Mouse (Mus musculus): ENCODE results near the gene Ttc39a. TPM values are rescaled to one million over a fixed set of nuclear protein-coding genes. Genes with fewer than 3 reads are reported as not detected.
"Not testable (repeated sequence)": the region's sequence is repeated elsewhere in the genome, so short reads cannot be mapped to it uniquely, and the experiment has no call there.

Ttc39a gene
- polyA plus RNA-seq (2015; fragmentation: Nextera tagmentation; extraction: Ambion mirVana) = 2.0 and 2.4 TPM in 2 replicates

GRCm38 (mm10) chr4:109406486-109407175, at the start of gene Ttc39a:
Gene Ttc39a (plus strand): TSS chr4:109406623.
- under 1% methylated on average over 56 of the region's 56 CpGs for WGBS
- Histone ChIP-seq H3K27me3 (replicated peaks) (no peaks in the 10 kb centered on the region), H3K9me3 (no peaks in the 10 kb centered on the region), H3K4me2 (peak within 1 kb of the TSS; percentile 90), H3K9ac (peak within 1 kb of the TSS; percentile 65), H3K4me1 (peaks cover 9% of the 10 kb centered on the region), H3K27ac (no peak within 1 kb of the TSS), H3K4me3 (peak within 1 kb of the TSS; percentile 75), H3K36me3 (replicated peaks) (no peaks in the 10 kb centered on the region)
- ATAC-seq (replicated peaks) = peak; percentile 84

- Histone ChIP-seq H3K4me1 (no peaks in the 10 kb centered on the region), H3K4me2 (no peak overlapping the region), H3K4me3 (no peak overlapping the region), H3K9ac (no peak overlapping the region), H3K9me3 (no peaks in the 10 kb centered on the region), H3K36me3 (replicated peaks) (peaks cover 30% of the 10 kb centered on the region; the same call in 1 of the 2 replicates), H3K27ac (no peak overlapping the region), H3K27me3 (replicated peaks) (no peaks in the 10 kb centered on the region)
- WGBS = 89% methylated on average over 1 of the region's 1 CpGs
- no peak for ATAC-seq (replicated peaks)
Observed at GRCm38 (mm10) chr4:109378107-109378506, 28.3 kb upstream of the Ttc39a start.

GRCm38 (mm10) chr4:109382457-109382856, 24.0 kb upstream of the Ttc39a start:
- Histone ChIP-seq H3K4me1 (no peaks in the 10 kb centered on the region), H3K4me3 (no peak overlapping the region), H3K27me3 (replicated peaks) (no peaks in the 10 kb centered on the region), H3K9ac (no peak overlapping the region), H3K36me3 (replicated peaks) (peaks cover 15% of the 10 kb centered on the region; the same call in 1 of the 2 replicates), H3K4me2 (no peak overlapping the region), H3K27ac (no peak overlapping the region), H3K9me3 (no peaks in the 10 kb centered on the region)
- whole genome bisulfite sequencing = 63% methylated on average over 2 of the region's 2 CpGs
- no peak for ATAC-seq (replicated peaks)

GRCm38 (mm10) chr4:109385599-109385998, 20.8 kb upstream of the Ttc39a start:
- Histone ChIP-seq H3K36me3 (replicated peaks) (0 out of 2 replicates have a peak, but pooled peaks cover 5% of the 10 kb centered on the region), H3K4me2 (no peak overlapping the region), H3K27me3 (replicated peaks) (no peaks in the 10 kb centered on the region), H3K9me3 (no peaks in the 10 kb centered on the region), H3K4me1 (no peaks in the 10 kb centered on the region), H3K4me3 (no peak overlapping the region), H3K9ac (no peak overlapping the region), H3K27ac (no peak overlapping the region)
- ATAC-seq (replicated peaks) = peak; percentile 70
- WGBS = 21% methylated on average over 4 of the region's 4 CpGs

- no peak overlapping the region for H3K27ac ChIP-seq
- no peak for ATAC-seq (replicated peaks)
- H3K4me1 ChIP-seq = peaks cover 6% of the 10 kb centered on the region; the same call in 1 of the 2 replicates
- WGBS = 78% methylated on average over 6 of the region's 6 CpGs
- no peak overlapping the region for H3K4me3 ChIP-seq
- no peaks in the 10 kb centered on the region for H3K27me3 ChIP-seq (replicated peaks)
- H3K9me3 ChIP-seq = no peaks in the 10 kb centered on the region
- no peak overlapping the region for H3K9ac ChIP-seq
- 0 out of 2 replicates have a peak, but pooled peaks cover 5% of the 10 kb centered on the region for H3K36me3 ChIP-seq (replicated peaks)
- no peak overlapping the region for H3K4me2 ChIP-seq
Observed at GRCm38 (mm10) chr4:109393229-109393779, 13.1 kb upstream of the Ttc39a start.

GRCm38 (mm10) chr4:109393902-109394301, 12.5 kb upstream of the Ttc39a start:
- H3K9ac ChIP-seq = peak overlapping the region; percentile 20; the same call in 1 of the 2 replicates
- 16% methylated on average over 13 of the region's 13 CpGs for WGBS
- peak; percentile 77 for ATAC-seq (replicated peaks)

GRCm38 (mm10) chr4:109394314-109395074, 11.9 kb upstream of the Ttc39a start:
- no peaks in the 10 kb centered on the region for H3K9me3 ChIP-seq
- peak; percentile 55 for ATAC-seq (replicated peaks)
- peak overlapping the region; percentile 20 for H3K4me3 ChIP-seq
- 40% methylated on average over 13 of the region's 13 CpGs for WGBS
- no peaks in the 10 kb centered on the region for H3K27me3 ChIP-seq (replicated peaks)
- H3K36me3 ChIP-seq (replicated peaks) = 0 out of 2 replicates have a peak, but pooled peaks cover 2% of the 10 kb centered on the region
- H3K4me2 ChIP-seq = peak overlapping the region; percentile 45
- peaks cover 6% of the 10 kb centered on the region; the same call in 1 of the 2 replicates for H3K4me1 ChIP-seq
- no peak overlapping the region for H3K27ac ChIP-seq
- peak overlapping the region; percentile 20; the same call in 1 of the 2 replicates for H3K9ac ChIP-seq

More at GRCm38 (mm10) chr4:109393902-109394301, 12.5 kb upstream of the Ttc39a start:
- 0 out of 2 replicates have a peak, but pooled peaks cover 5% of the 10 kb centered on the region for H3K36me3 ChIP-seq (replicated peaks)
- peak overlapping the region; percentile 45 for H3K4me2 ChIP-seq
- H3K4me1 ChIP-seq = peaks cover 6% of the 10 kb centered on the region; the same call in 1 of the 2 replicates
- H3K9me3 ChIP-seq = no peaks in the 10 kb centered on the region
- no peaks in the 10 kb centered on the region for H3K27me3 ChIP-seq (replicated peaks)
- peak overlapping the region; percentile 20 for H3K4me3 ChIP-seq
- H3K27ac ChIP-seq = no peak overlapping the region

- Histone ChIP-seq H3K27ac (no peak overlapping the region), H3K4me1 (no peaks in the 10 kb centered on the region), H3K27me3 (replicated peaks) (no peaks in the 10 kb centered on the region), H3K4me2 (no peak overlapping the region), H3K9me3 (no peaks in the 10 kb centered on the region), H3K36me3 (replicated peaks) (no peaks in the 10 kb centered on the region), H3K4me3 (no peak overlapping the region), H3K9ac (no peak overlapping the region)
- 77% methylated on average over 10 of the region's 10 CpGs for WGBS
- no peak for ATAC-seq (replicated peaks)
Observed at GRCm38 (mm10) chr4:109400366-109400980, 6.0 kb upstream of the Ttc39a start.

GRCm38 (mm10) chr4:109401176-109401689, 5.2 kb upstream of the Ttc39a start:
- no peak overlapping the region for H3K4me3 ChIP-seq
- H3K36me3 ChIP-seq (replicated peaks) = no peaks in the 10 kb centered on the region
- 81% methylated on average over 5 of the region's 5 CpGs for WGBS
- H3K27me3 ChIP-seq (replicated peaks) = no peaks in the 10 kb centered on the region
- ATAC-seq (replicated peaks) = no peak
- no peak overlapping the region for H3K4me2 ChIP-seq
- H3K9ac ChIP-seq = no peak overlapping the region
- no peaks in the 10 kb centered on the region for H3K9me3 ChIP-seq
- no peak overlapping the region for H3K27ac ChIP-seq
- peaks cover 6% of the 10 kb centered on the region for H3K4me1 ChIP-seq

- ATAC-seq (replicated peaks); H3K4me2 ChIP-seq; H3K4me3 ChIP-seq; H3K4me1 ChIP-seq; H3K9me3 ChIP-seq; H3K27me3 ChIP-seq (replicated peaks); H3K9ac ChIP-seq; H3K36me3 ChIP-seq (replicated peaks); H3K27ac ChIP-seq: not testable (repeated sequence)
- 91% methylated on average over 3 of the region's 3 CpGs for WGBS
Observed at GRCm38 (mm10) chr4:109404908-109405307, 1.5 kb upstream of the Ttc39a start.

GRCm38 (mm10) chr4:109405415-109405814, 1.0 kb upstream of the Ttc39a start:
- Histone ChIP-seq H3K27ac (no peak overlapping the region), H3K9me3 (no peaks in the 10 kb centered on the region), H3K4me1 (peaks cover 9% of the 10 kb centered on the region), H3K4me2 (no peak overlapping the region), H3K36me3 (replicated peaks) (no peaks in the 10 kb centered on the region), H3K9ac (no peak overlapping the region), H3K4me3 (no peak overlapping the region), H3K27me3 (replicated peaks) (no peaks in the 10 kb centered on the region)
- ATAC-seq (replicated peaks) = no peak
- WGBS = 50% methylated on average over 8 of the region's 8 CpGs
